Mouse (Mus musculus) ES-Bruce4 (cell line): Measurements from ENCODE around the gene Frmd4a.

Source experiments
- CTCF ChIP-seq: IDR thresholded peaks from one replicate; pipeline ENCODE4 v1.8.1; 2011; ENCODE audit warnings: low read depth, low read length
- EP300 ChIP-seq: IDR thresholded peaks from 2 replicates; pipeline ENCODE4 v1.6.1; 2011; ENCODE audit warnings: low read depth, low read length; ENCODE audit not compliant: insufficient read depth
- POLR2A ChIP-seq: IDR thresholded peaks from one replicate; pipeline ENCODE4 v1.8.1; 2011; ENCODE audit warnings: low read length; ENCODE audit not compliant: insufficient read depth

- no peak for TF ChIP-seq CTCF
- TF ChIP-seq POLR2A: no peak
- TF ChIP-seq EP300: no peak
Observed at GRCm38 (mm10) chr2:4260324-4261058, 243.0 kb downstream of the Frmd4a start.
